Mouse (Mus musculus) heart, adult 2 months (tissue): ENCODE results near the gene 9330161L09Rik.

Experiments used
- CTCF ChIP-seq: fragments of 200-600 bp; IDR thresholded peaks from 2 replicates; pipeline ENCODE4 v1.8.1; 2022; ENCODE audit warnings: antibody characterized with exemption, mild to moderate bottlenecking, moderate library complexity
- POLR2A ChIP-seq: fragments of 200-500 bp; IDR thresholded peaks from 2 replicates; pipeline ENCODE4 v1.6.1; 2011; ENCODE audit warnings: mild to moderate bottlenecking, low read depth, low read length, control low read depth; ENCODE audit not compliant: insufficient read depth

DNA sequence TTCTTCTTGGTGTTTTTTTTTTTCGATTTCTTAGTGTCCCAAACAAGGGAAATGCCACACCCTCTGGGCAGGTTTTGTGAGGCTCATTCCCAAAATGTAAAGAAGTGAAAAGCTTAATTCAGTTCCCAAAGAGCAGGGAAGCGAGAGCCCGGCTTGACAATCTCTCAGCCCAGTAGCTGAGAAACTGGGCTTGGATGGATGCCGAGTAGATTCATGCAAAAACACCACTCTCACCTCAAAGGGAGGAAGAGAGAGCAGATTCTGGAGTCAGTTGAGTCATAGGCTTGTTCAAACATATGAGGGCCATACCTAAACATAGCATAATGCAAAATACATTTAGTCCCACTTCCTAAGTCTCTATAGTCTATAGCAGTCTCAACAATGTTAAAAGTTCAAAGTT lies 27.4 kb downstream of the 9330161L09Rik start:
- TF ChIP-seq CTCF, result no peak
- TF ChIP-seq POLR2A, result no peak
